Comparison of ENCODE assay signal across 19 mouse cellular contexts in genomic region chr7:118879466-118880029, GRCm38 (mm10). TPM values are rescaled to one million over a fixed set of nuclear protein-coding genes. Genes with fewer than 3 reads are reported as not detected.
DNase-seq lines count a peak whose midpoint lies in the region; ATAC-seq and TF ChIP-seq lines count a peak whose summit lies in the region.
"Had no signal": no experiment of that assay in that cellular context is flagged by ENCODE, and none has a peak within 500 bp of the region (broad histone marks: within the 10 kb centered on the region; RNA-seq: fewer than 3 reads in every experiment).

No protein-coding gene starts in this region.

- H3K4me2 ChIP-seq in liver, embryonic 14.5 days (ENCODE audit: low read depth) = no peak overlapping the region
- no peak overlapping the region for H3K4me2 ChIP-seq in liver, embryonic 12.5 days
- H3K4me2 ChIP-seq: embryonic facial prominence, embryonic 15.5 days; forebrain, embryonic 15.5 days; heart, embryonic 12.5 days; midbrain, embryonic 12.5 days had no signal

- ATAC-seq in liver, embryonic 14.5 days (ENCODE audit: insufficient read depth) = no peak
- ATAC-seq in liver, embryonic 12.5 days = no peak
- ATAC-seq: forebrain, embryonic 15.5 days; intestine, embryonic 16.5 days had no signal

- no peaks in the 10 kb centered on the region for H3K36me3 ChIP-seq in liver, embryonic 14.5 days (replicated peaks; ENCODE audit: control insufficient read depth, insufficient read depth, low read depth)
- no peaks in the 10 kb centered on the region for H3K36me3 ChIP-seq in liver, embryonic 12.5 days
- H3K36me3 ChIP-seq: embryonic facial prominence, embryonic 15.5 days; forebrain, embryonic 15.5 days; G1E; heart, embryonic 12.5 days; midbrain, embryonic 12.5 days had no signal

- TF ChIP-seq EP300 in liver, embryonic 14.5 days (IDR thresholded peaks at IDR 0.05; ENCODE audit: low read depth) = no peak

- no peak for DNase-seq in gastrocnemius, adult 2 months
- no peak for DNase-seq in gastrocnemius, adult 18-20 months (ENCODE audit: low spot score)
- no peak for DNase-seq in liver, embryonic 14.5 days (ENCODE audit: low read depth in 3 of 3, low spot score in 3 of 3)
- DNase-seq in ES-CJ7 (ENCODE audit: low read depth, low spot score) = peak; percentile 14
- no peak for DNase-seq in spleen, adult 12 weeks (ENCODE audit: low spot score)
- DNase-seq in embryo, embryonic 11 days = no peak
- DNase-seq: B cell, adult 2 months; cerebellum, adult 11 months; gastrocnemius, postnatal 14 days; heart, postnatal 4 days; kidney, postnatal 10 days had no signal

- no peak for TF ChIP-seq POLR2A in embryonic fibroblast, embryonic 13.5 days (IDR thresholded peaks at IDR 0.05; ENCODE audit: low read depth, low read length)

- H3K27me3 ChIP-seq in liver, embryonic 14.5 days (ENCODE audit: control insufficient read depth, insufficient read depth, low read length) = no peaks in the 10 kb centered on the region
- H3K27me3 ChIP-seq in liver, embryonic 12.5 days (replicated peaks) = 0 out of 2 replicates have a peak, but pooled peaks cover 5% of the 10 kb centered on the region
- H3K27me3 ChIP-seq: embryonic facial prominence, embryonic 15.5 days; forebrain, embryonic 15.5 days; heart, embryonic 12.5 days; midbrain, embryonic 12.5 days had no signal

- no peak overlapping the region for H3K27ac ChIP-seq in gastrocnemius, adult 2 months
- no peak overlapping the region for H3K27ac ChIP-seq in liver, embryonic 14.5 days
- no peak overlapping the region for H3K27ac ChIP-seq in liver, embryonic 12.5 days
- no peak overlapping the region for H3K27ac ChIP-seq in embryonic fibroblast, embryonic 13.5 days (ENCODE audit: insufficient read depth, low read length)
- H3K27ac ChIP-seq: embryonic facial prominence, embryonic 15.5 days; forebrain, embryonic 15.5 days; midbrain, embryonic 12.5 days had no signal

- no peaks in the 10 kb centered on the region for H3K4me1 ChIP-seq in liver, embryonic 14.5 days (replicated peaks; ENCODE audit: control insufficient read depth in 2 of 2, insufficient read depth in 2 of 2, low read length in 1 of 2)
- H3K4me1 ChIP-seq in liver, embryonic 12.5 days = no peaks in the 10 kb centered on the region
- no peaks in the 10 kb centered on the region for H3K4me1 ChIP-seq in embryonic fibroblast, embryonic 13.5 days (ENCODE audit: control insufficient read depth, insufficient read depth, low read length)
- H3K4me1 ChIP-seq: forebrain, embryonic 15.5 days; midbrain, embryonic 12.5 days had no signal

- peak; percentile 15; the same call in 1 of the 2 replicates for TF ChIP-seq CTCF in gastrocnemius, adult 2 months (IDR thresholded peaks at IDR 0.05)
- 0 out of 2 replicates have a peak, but pooled peaks have one; percentile 12 for TF ChIP-seq CTCF in liver, embryonic 14.5 days (IDR thresholded peaks at IDR 0.05; ENCODE audit: low read depth)
- peak; percentile 32; the same call in 1 of the 2 replicates for TF ChIP-seq CTCF in embryonic fibroblast, embryonic 13.5 days (IDR thresholded peaks at IDR 0.05; ENCODE audit: borderline replicate concordance, insufficient read depth, low read length)

- intact Hi-C loops in gastrocnemius, adult 2 months (cut with DNase I) = no loop called here

- no peak overlapping the region for H3K4me3 ChIP-seq in gastrocnemius, adult 2 months
- no peak overlapping the region for H3K4me3 ChIP-seq in liver, embryonic 14.5 days (ENCODE audit: insufficient read depth in 1 of 2, low read depth in 2 of 2, low read length in 2 of 2)
- no peak overlapping the region for H3K4me3 ChIP-seq in liver, embryonic 12.5 days
- H3K4me3 ChIP-seq in embryonic fibroblast, embryonic 13.5 days (ENCODE audit: insufficient read depth, low read length) = no peak overlapping the region
- H3K4me3 ChIP-seq: embryonic facial prominence, embryonic 15.5 days; forebrain, embryonic 15.5 days; heart, embryonic 12.5 days; midbrain, embryonic 12.5 days had no signal

- no peaks in the 10 kb centered on the region for H3K9me3 ChIP-seq in liver, embryonic 14.5 days (ENCODE audit: control insufficient read depth, low read length)
- no peaks in the 10 kb centered on the region for H3K9me3 ChIP-seq in liver, embryonic 12.5 days (replicated peaks)
- H3K9me3 ChIP-seq: embryonic facial prominence, embryonic 15.5 days; forebrain, embryonic 15.5 days; G1E; heart, embryonic 12.5 days; midbrain, embryonic 12.5 days had no signal

- WGBS in liver, embryonic 14.5 days (ENCODE audit: insufficient replicate concordance) = 69% methylated on average over 3 of the region's 3 CpGs
- 68% methylated on average over 3 of the region's 3 CpGs for WGBS in liver, embryonic 12.5 days (ENCODE audit: insufficient replicate concordance)

- no peak overlapping the region for H3K9ac ChIP-seq in liver, embryonic 14.5 days (replicated peaks)
- H3K9ac ChIP-seq in liver, embryonic 12.5 days = no peak overlapping the region
- H3K9ac ChIP-seq: embryonic facial prominence, embryonic 15.5 days; forebrain, embryonic 15.5 days; heart, embryonic 12.5 days; midbrain, embryonic 12.5 days had no signal

RNA-seq across cellular contexts. Expression of gene Knop1, which starts 23.5 kb away (rescaled TPM):
- 10 to 100 TPM; 24.5 to 27.3 TPM for total RNA-seq in gastrocnemius, adult 2 months (2021)
- total RNA-seq in gastrocnemius, adult 18-20 months (2021) = 10 to 100 TPM; 25.3 to 25.8 TPM
- polyA plus RNA-seq in liver, embryonic 14.5 days (2012; rRNA removed) = 8.0 and 11.0 TPM in 2 replicates
- 32.0 and 34.8 TPM in 2 replicates for polyA plus RNA-seq in liver, embryonic 14.5 days (2014; fragmentation: Nextera tagmentation; extraction: Ambion mirVana)
- polyA plus RNA-seq in liver, embryonic 12.5 days (2016; fragmentation: Nextera tagmentation; extraction: Ambion mirVana) = 60.0 and 60.2 TPM in 2 replicates
- 36.5 and 38.6 TPM in 2 replicates for polyA plus RNA-seq in embryonic fibroblast, embryonic 13.5 days (2011; ENCODE audit: insufficient read length, low read depth, missing spikeins)

RNA-seq across cellular contexts. Expression of gene Iqck, which starts 24.0 kb away (rescaled TPM):
- under 1 TPM; 0.22 to 0.23 TPM for total RNA-seq in gastrocnemius, adult 2 months (2021)
- under 1 TPM; 0.14 to 0.24 TPM for total RNA-seq in gastrocnemius, adult 18-20 months (2021)
- 0.21 and 0.40 TPM in 2 replicates for polyA plus RNA-seq in liver, embryonic 14.5 days (2012; rRNA removed)
- polyA plus RNA-seq in liver, embryonic 14.5 days (2014; fragmentation: Nextera tagmentation; extraction: Ambion mirVana) = 0.22 and 0.27 TPM in 2 replicates
- 0.37 and 0.68 TPM in 2 replicates for polyA plus RNA-seq in liver, embryonic 12.5 days (2016; fragmentation: Nextera tagmentation; extraction: Ambion mirVana)
- 1.1 and 1.2 TPM in 2 replicates for polyA plus RNA-seq in embryonic fibroblast, embryonic 13.5 days (2011; ENCODE audit: insufficient read length, low read depth, missing spikeins)
